Mouse (Mus musculus) lung, postnatal 0 days (tissue): ENCODE data around the gene Gm20388. TPM values are rescaled to one million over a fixed set of nuclear protein-coding genes. Genes with fewer than 3 reads are reported as not detected.

Experiments used
- ATAC-seq: fragments of 200-750 bp; cut with Nextera tagmentation; 2 replicates; pipeline ENCODE4 v1.8.0; 2017; ENCODE audit warnings: moderate library complexity
- DNase-seq: peaks from one replicate; pipeline ENCODE4 v3.0.0-alpha.2; 2016; ENCODE audit warnings: low spot score
- H3K27ac ChIP-seq: fragments of 300-500 bp; sonication (generic); 2 replicates; pipeline ENCODE4 v1.5.1; 2014; ENCODE audit warnings: antibody characterized with exemption, mild to moderate bottlenecking, low read length, mixed read lengths
- H3K27me3 ChIP-seq: fragments of 300-500 bp; sonication (generic); replicated peaks from 2 replicates; pipeline ENCODE4 v1.6.1; 2014; ENCODE audit warnings: low read length, mixed read lengths; ENCODE audit not compliant: insufficient read depth
- H3K36me3 ChIP-seq: fragments of 300-500 bp; sonication (generic); 2 replicates; pipeline ENCODE4 v1.6.1; 2014; ENCODE audit warnings: low read length, mixed read lengths; ENCODE audit not compliant: insufficient read depth
- H3K4me1 ChIP-seq: fragments of 300-500 bp; sonication (generic); 2 replicates; pipeline ENCODE4 v1.6.1; 2014; ENCODE audit warnings: antibody characterized with exemption, low read depth, low read length, mixed read lengths; ENCODE audit not compliant: insufficient read depth
- H3K4me2 ChIP-seq: fragments of 300-500 bp; sonication (generic); replicated peaks from 2 replicates; pipeline ENCODE4 v1.6.1; 2014; ENCODE audit warnings: low read depth, mild to moderate bottlenecking, low read length, moderate library complexity, mixed read lengths
- H3K4me3 ChIP-seq: fragments of 300-500 bp; sonication (generic); 2 replicates; pipeline ENCODE4 v1.5.1; 2014; ENCODE audit warnings: low read depth, low read length
- H3K9ac ChIP-seq: fragments of 300-500 bp; sonication (generic); replicated peaks from 2 replicates; pipeline ENCODE4 v1.6.1; 2014; ENCODE audit warnings: low read depth, mild to moderate bottlenecking
- H3K9me3 ChIP-seq: fragments of 300-500 bp; sonication (generic); 2 replicates; pipeline ENCODE4 v1.6.1; 2016; ENCODE audit warnings: low read length, mixed read lengths
- CTCF ChIP-seq: IDR thresholded peaks from 2 replicates; pipeline ENCODE4 v1.5.1; 2016; ENCODE audit warnings: antibody characterized with exemption, mild to moderate bottlenecking
- EP300 ChIP-seq: IDR thresholded peaks from 2 replicates; pipeline ENCODE4 v1.6.1; 2016; ENCODE audit warnings: antibody characterized with exemption, mild to moderate bottlenecking, control low read depth
- WGBS: fragments of 180-500 bp; shearing (Covaris S2); extraction: QIAGEN DNeasy Blood & Tissue Kit; methylation state at CpG from one replicate; pipeline ENCODE4 v1.1.7; 2014; 5-methylcytosine and 5-hydroxymethylcytosine counted together
- polyA plus RNA-seq: library from polyadenylated mRNA; unstranded; fragments of >200 nt; fragmentation: Nextera tagmentation; extraction: Ambion mirVana; gene quantifications from 2 replicates; pipeline ENCODE4 v1.2.1, GENCODE M21; 2015

Gm20388 gene
- polyA plus RNA-seq, 1 experiment from 2014 or later: not detected

DNA sequence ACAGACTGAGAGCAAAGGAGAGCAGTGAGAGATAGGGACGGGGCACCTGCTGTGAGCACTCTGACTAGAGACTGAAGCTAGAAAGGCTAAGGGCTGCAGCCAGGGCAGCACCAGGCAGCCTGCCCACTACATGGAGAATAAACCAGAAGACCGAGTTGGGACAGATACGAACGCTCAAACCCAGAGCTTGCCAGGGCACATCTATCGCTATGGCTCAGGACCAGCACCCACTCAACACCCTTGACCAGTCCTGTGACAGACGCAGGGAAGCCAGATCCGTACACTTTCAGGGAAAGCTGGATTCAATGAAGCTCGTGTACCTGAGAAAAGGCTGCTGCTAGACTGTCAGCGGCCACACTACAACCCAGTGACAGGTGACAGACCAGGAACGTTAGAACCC lies 674.9 kb downstream of the Gm20388 start:
- H3K27me3 ChIP-seq: no peaks in the 10 kb centered on the region
- no peak overlapping the region for H3K4me2 ChIP-seq
- H3K9me3 ChIP-seq: no peaks in the 10 kb centered on the region
- no peak overlapping the region for H3K27ac ChIP-seq
- WGBS: 89% methylated on average over 10 of the region's 10 CpGs
- no peak for ATAC-seq
- 0 out of 2 replicates have a peak, but pooled peaks cover 3% of the 10 kb centered on the region for H3K4me1 ChIP-seq
- H3K9ac ChIP-seq: no peak overlapping the region
- H3K36me3 ChIP-seq: 0 out of 2 replicates have a peak, but pooled peaks cover 3% of the 10 kb centered on the region
- TF ChIP-seq CTCF (no peak), EP300 (no peak)
- no peak for DNase-seq
- H3K4me3 ChIP-seq: no peak overlapping the region

DNA sequence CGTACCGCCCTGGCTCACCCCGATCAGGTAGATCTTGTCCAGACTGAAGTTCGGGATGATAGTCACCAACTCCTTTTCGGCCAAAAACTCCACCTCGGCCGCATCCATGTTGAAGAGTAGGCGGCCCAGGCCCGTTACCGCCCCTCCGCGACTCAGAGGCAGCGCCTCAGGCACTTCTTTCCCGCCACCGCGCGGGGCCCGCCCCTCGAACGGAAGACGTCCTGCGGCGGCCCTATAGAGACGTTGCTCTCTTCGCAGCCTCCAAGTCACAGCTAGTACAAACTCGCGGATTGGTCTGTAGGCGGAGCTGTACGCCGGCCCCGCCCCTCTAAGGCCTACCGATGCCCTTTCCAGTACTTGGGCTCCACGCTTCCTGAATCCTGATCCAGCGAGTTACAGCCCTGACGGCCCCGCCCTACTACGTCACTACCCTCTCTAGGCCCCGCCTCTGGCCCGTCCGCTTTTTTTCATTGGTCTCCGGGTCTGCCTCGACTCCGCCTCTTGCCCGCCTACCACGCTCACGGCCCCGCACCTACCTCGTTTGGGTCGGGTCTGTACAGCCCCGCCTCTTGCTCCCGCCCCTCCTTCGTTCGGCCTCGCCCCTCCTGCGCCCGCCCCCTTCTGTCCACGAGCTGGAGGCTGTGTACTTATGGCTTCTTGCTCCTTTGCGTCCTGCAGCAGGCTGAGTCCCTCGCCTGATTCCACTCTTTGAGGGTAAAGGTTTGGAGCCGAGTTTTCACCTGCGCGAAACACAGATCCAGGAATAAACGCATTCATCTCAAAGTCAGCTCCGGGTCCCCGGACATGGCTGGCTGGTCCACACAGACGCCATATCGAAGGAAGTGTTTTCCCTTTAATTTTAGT lies 678.5 kb downstream of the Gm20388 start, which contains the start of gene Gins2:
Gins2 (minus strand) TSS at position 397 of the 864 bp plus-strand sequence.
- Histone ChIP-seq H3K9ac (peak within 1 kb of the TSS; percentile 41; the same call in 1 of the 2 replicates), H3K4me1 (0 out of 2 replicates have a peak, but pooled peaks cover 3% of the 10 kb centered on the region), H3K4me3 (peak within 1 kb of the TSS; percentile 47), H3K27ac (peak within 1 kb of the TSS; percentile 38; the same call in 1 of the 2 replicates), H3K9me3 (no peaks in the 10 kb centered on the region), H3K27me3 (no peaks in the 10 kb centered on the region), H3K36me3 (no peaks in the 10 kb centered on the region), H3K4me2 (peak within 1 kb of the TSS; percentile 95)
- 2% methylated on average over 65 of the region's 67 CpGs for WGBS
- peak; percentile 100 for DNase-seq
- peak; percentile 98 for ATAC-seq
- TF ChIP-seq CTCF (peak; percentile 21), EP300 (no peak)

DNA sequence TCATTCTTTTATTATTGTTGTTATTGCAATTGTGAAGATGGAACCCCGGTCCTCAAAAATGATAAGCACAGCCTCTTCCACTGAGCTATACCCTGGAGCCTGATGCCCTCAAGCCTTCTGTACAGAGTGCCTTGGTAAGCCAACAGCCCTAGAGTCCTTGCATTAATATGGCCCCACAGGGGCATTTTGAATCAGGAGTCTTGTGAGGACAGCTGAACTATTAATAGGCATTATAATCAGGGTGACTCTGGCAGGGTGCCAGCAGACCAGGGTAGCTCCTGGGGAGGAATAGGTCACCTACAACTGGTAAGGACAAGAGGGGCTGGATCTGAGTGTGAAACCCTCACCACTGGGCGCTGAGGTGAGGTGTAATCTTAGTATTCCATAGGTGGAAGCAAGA lies 679.3 kb downstream of the Gm20388 start:
- Histone ChIP-seq H3K4me3 (peak overlapping the region; percentile 41), H3K27me3 (no peaks in the 10 kb centered on the region), H3K36me3 (no peaks in the 10 kb centered on the region), H3K9ac (no peak overlapping the region), H3K4me1 (0 out of 2 replicates have a peak, but pooled peaks cover 3% of the 10 kb centered on the region), H3K4me2 (peak overlapping the region; percentile 61), H3K27ac (0 out of 2 replicates have a peak overlapping the region, but pooled peaks have one; percentile 38), H3K9me3 (no peaks in the 10 kb centered on the region)
- peak; percentile 24 for DNase-seq
- no peak for ATAC-seq
- 45% methylated on average over 2 of the region's 2 CpGs for WGBS
- TF ChIP-seq EP300 (no peak), CTCF (no peak)

DNA sequence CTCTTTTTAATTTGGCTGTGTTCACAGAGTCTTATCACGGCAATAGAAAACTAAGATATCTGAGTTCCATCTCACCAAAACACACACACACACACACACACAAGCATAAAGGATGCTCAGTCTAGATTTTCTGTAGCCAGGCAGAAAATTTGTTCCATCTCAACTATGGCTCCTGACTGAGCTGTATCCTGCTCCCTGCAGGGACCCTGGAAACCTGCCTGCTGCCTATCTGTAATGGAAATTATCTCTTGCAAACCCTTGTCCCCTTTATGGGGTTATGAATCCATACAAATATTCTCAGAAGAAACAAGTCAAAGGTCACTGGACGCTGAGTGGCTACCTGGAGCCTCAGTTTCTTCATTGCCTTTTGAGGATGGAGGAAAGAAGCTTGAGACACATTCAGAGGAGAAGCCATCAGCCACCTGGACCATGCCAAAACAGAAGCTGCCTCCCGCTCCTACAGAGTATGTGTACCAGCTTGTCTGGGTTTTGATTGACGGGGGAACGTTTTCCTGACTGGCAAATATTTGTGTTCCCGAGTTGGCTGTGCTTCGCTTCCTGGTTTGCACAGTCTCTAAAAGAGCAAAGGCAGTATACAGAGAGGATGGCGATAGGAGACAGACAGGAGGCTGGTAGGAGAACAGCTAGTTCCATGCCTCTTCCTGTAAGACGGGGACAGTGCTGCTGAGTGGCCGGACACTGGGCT lies 681.1 kb downstream of the Gm20388 start:
- 25% methylated on average over 10 of the region's 10 CpGs for WGBS
- no peak overlapping the region for H3K27ac ChIP-seq
- no peaks in the 10 kb centered on the region for H3K27me3 ChIP-seq
- H3K9me3 ChIP-seq: no peaks in the 10 kb centered on the region
- no peak for ATAC-seq
- no peak overlapping the region for H3K9ac ChIP-seq
- no peaks in the 10 kb centered on the region for H3K36me3 ChIP-seq
- H3K4me3 ChIP-seq: no peak overlapping the region
- peak; percentile 35 for DNase-seq
- no peak overlapping the region for H3K4me2 ChIP-seq
- 0 out of 2 replicates have a peak, but pooled peaks cover 3% of the 10 kb centered on the region for H3K4me1 ChIP-seq
- TF ChIP-seq EP300 (no peak), CTCF (no peak)

DNA sequence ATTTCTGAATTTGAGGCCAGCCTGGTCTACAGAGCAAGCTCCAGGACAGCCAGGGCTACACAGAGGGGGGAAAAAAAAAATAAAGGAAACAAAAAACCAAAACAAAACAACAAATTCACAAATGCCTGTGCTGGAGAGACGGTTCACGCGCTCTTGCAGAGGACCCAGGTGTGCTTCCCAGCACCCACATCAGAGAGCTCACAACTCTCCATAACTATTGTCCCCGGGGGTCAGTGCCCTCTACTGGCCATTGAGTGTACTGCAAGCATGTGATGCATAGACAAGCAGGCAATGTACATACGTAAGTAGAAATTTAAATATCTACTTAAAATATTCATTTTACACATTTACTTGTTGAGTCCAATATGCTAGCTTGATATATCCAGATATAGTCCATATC lies 683.9 kb downstream of the Gm20388 start:
- Histone ChIP-seq H3K36me3 (no peaks in the 10 kb centered on the region), H3K4me3 (no peak overlapping the region), H3K27ac (no peak overlapping the region), H3K27me3 (no peaks in the 10 kb centered on the region), H3K9me3 (no peaks in the 10 kb centered on the region), H3K4me1 (0 out of 2 replicates have a peak, but pooled peaks cover 3% of the 10 kb centered on the region), H3K4me2 (no peak overlapping the region), H3K9ac (no peak overlapping the region)
- no peak for ATAC-seq
- DNase-seq: no peak
- TF ChIP-seq EP300 (no peak), CTCF (peak; percentile 55)
- 89% methylated on average over 5 of the region's 5 CpGs for WGBS

DNA sequence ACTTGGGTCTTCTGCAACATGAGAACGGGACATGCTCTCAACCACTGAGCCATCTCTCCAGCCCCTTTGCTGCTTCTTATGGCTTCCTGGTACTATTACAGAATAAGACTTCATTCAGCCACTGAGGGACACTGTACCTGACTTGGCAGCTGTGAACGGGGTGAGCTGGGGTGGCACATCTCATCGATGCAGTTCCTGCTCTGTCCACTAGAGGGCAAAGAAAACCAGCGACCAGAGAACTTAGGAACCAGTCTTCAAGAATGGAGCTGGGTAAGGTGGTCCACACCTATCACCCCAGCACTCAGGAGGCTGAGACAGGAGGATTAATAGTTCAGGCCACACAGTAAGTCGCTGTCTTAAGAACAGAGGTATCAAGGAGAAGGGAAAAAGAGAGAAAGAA lies 685.3 kb downstream of the Gm20388 start:
- Histone ChIP-seq H3K36me3 (no peaks in the 10 kb centered on the region), H3K9ac (no peak overlapping the region), H3K27me3 (no peaks in the 10 kb centered on the region), H3K4me2 (no peak overlapping the region), H3K4me1 (no peaks in the 10 kb centered on the region), H3K9me3 (no peaks in the 10 kb centered on the region), H3K27ac (no peak overlapping the region), H3K4me3 (no peak overlapping the region)
- ATAC-seq (peak; percentile 40; the same call in 1 of the 2 replicates), DNase-seq (peak; percentile 64)
- TF ChIP-seq CTCF (peak; percentile 93), EP300 (no peak)
- 11% methylated on average over 5 of the region's 5 CpGs for WGBS
